Mouse (Mus musculus) thymus, postnatal 14 days (tissue): ENCODE measurements around the gene Armc7.
"Not testable (repeated sequence)": the region's sequence is repeated elsewhere in the genome, so short reads cannot be mapped to it uniquely, and the experiment has no call there.

Experiments used
- DNase-seq: peaks from one replicate; pipeline ENCODE4 v3.0.0; 2021

Gene Armc7

GRCm38 (mm10) chr11:115492387-115492786 lies 16.9 kb downstream of the Armc7 start:
- DNase-seq = no peak

GRCm38 (mm10) chr11:115496559-115496958 lies 21.1 kb downstream of the Armc7 start:
- DNase-seq = not testable (repeated sequence)

- no peak for DNase-seq
Measured at GRCm38 (mm10) chr11:115502636-115503035, 27.2 kb downstream of the Armc7 start.

GRCm38 (mm10) chr11:115506586-115506985 lies 31.1 kb downstream of the Armc7 start:
- DNase-seq = no peak

GRCm38 (mm10) chr11:115508061-115508460 lies 32.6 kb downstream of the Armc7 start:
- peak; percentile 59 for DNase-seq

GRCm38 (mm10) chr11:115509773-115510506 lies 34.5 kb downstream of the Armc7 start:
- DNase-seq = no peak

- DNase-seq = no peak
Measured at GRCm38 (mm10) chr11:115510507-115510888, 35.0 kb downstream of the Armc7 start.

GRCm38 (mm10) chr11:115511121-115511520 lies 35.7 kb downstream of the Armc7 start:
- DNase-seq = no peak

GRCm38 (mm10) chr11:115512004-115512403 lies 36.5 kb downstream of the Armc7 start:
- no peak for DNase-seq

- DNase-seq = peak; percentile 60
Measured at GRCm38 (mm10) chr11:115512407-115513183, 37.1 kb downstream of the Armc7 start.

GRCm38 (mm10) chr11:115513271-115514237 lies 38.1 kb downstream of the Armc7 start:
- DNase-seq = peak; percentile 60

- DNase-seq = peak; percentile 97
Measured at GRCm38 (mm10) chr11:115514238-115514663, 38.8 kb downstream of the Armc7 start, which contains the start of gene Jpt1. Jpt1 (minus strand) TSS chr11:115514387.

GRCm38 (mm10) chr11:115515021-115515420 lies 39.6 kb downstream of the Armc7 start:
- DNase-seq = no peak

GRCm38 (mm10) chr11:115516942-115517341 lies 41.5 kb downstream of the Armc7 start:
- no peak for DNase-seq

GRCm38 (mm10) chr11:115518693-115519092 lies 43.2 kb downstream of the Armc7 start:
- no peak for DNase-seq

- DNase-seq = no peak
Measured at GRCm38 (mm10) chr11:115519581-115519980, 44.1 kb downstream of the Armc7 start.

- DNase-seq = no peak
Measured at GRCm38 (mm10) chr11:115520218-115520617, 44.8 kb downstream of the Armc7 start.

- DNase-seq = no peak
Measured at GRCm38 (mm10) chr11:115521080-115521479, 45.6 kb downstream of the Armc7 start.

GRCm38 (mm10) chr11:115522238-115522637 lies 46.8 kb downstream of the Armc7 start:
- DNase-seq = no peak

GRCm38 (mm10) chr11:115522703-115523102 lies 47.2 kb downstream of the Armc7 start:
- no peak for DNase-seq

GRCm38 (mm10) chr11:115526446-115526845 lies 51.0 kb downstream of the Armc7 start:
- not testable (repeated sequence) for DNase-seq

- DNase-seq = peak; percentile 30
Measured at GRCm38 (mm10) chr11:115534759-115535371, 59.4 kb downstream of the Armc7 start.
